Mouse (Mus musculus) retina, postnatal 1 day (tissue): ENCODE results near the gene Wwp2.

Source experiments
- DNase-seq: peaks from one replicate; pipeline ENCODE4 v3.0.0-alpha.2; 2012

Wwp2 gene

DNA sequence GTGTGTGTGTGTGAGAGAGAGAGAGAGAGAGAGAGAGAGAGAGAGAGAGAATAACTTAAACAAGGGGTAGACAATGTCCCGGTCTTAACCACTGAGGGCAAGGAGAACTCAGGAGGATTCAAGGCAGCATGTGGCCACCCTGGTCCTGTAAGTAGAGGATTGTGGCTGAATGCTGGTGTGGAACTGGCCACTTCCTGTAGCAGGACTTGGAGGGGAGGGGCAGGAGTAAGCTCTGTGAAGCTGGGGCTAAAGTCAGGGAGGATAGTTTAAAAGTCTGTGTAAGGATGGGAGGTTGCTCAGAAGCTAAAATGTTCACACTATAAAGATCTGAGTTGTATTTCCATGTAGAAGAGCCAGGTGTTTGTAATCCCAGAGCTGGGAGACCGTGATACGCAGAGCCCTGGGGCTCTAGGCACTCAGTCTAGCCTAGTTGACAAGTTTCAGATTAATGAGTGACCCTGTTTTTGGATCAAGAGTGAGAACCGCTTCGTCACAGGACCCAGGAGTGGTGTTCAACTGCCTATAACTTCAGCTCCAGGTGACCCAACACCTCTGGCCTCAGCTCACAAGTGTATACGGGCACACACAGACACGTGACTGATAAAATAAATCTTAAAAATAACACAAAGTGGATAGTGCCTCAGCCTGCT lies 135.4 kb downstream of the Wwp2 start:
- no peak for DNase-seq

DNA sequence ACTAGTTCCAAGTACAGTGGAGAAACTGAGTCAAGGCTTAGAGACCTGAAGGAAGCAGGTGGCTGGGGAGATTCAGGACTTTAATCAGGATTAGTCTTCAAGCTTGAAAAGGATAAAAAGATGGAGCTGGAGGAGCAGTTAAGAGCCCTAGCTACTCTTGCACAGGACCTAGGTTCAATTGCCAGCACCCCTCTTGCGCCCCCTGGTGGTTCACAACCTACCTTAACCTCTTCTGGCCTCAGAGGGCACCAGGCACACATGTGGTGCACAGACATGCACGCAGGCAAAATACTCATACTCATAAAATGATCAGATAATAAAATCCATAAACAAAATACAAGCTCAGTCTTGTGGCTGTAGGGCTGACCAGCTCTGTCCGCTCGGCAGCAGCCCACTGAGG lies 136.3 kb downstream of the Wwp2 start:
- DNase-seq: peak; percentile 69

DNA sequence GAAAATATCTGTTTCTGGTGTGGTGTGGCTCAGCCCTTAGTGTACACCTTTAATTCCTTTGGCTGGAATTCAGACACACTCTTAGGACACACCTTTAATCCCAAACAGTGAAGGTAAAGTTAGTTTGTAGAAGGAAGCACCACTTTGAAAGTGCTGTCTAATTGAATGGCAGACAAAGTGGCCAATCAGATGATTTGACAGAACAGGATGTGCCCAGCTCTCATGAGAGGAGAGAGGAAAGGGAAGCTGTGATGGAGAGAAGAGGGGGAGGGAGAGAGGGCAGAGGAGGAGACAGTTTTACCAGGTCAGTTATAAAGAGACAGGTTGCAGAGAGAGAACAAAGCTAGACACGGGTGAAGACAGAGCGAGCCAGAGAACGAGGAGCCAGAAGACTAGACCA lies 138.6 kb downstream of the Wwp2 start:
- DNase-seq: peak; percentile 24

DNA sequence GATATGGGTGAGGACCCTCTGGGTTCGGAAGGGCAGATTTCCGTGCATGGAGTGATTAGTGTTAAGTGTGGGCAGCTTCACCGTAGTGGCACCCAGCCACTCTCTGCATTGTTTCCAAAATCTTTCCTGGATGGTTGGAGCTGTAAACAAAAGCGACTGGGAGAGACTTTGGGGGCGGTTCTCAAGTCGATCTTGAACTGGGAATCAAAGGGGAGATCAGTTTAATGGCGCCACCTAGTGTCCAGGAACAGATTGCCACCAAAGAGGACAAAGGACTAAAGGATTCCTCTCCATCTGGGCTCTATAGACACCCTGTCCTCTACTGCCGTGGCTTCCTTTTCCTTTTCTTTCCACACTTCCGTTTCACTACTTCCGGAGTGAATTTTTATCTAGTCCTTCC lies 140.5 kb downstream of the Wwp2 start:
- DNase-seq: peak; percentile 96

DNA sequence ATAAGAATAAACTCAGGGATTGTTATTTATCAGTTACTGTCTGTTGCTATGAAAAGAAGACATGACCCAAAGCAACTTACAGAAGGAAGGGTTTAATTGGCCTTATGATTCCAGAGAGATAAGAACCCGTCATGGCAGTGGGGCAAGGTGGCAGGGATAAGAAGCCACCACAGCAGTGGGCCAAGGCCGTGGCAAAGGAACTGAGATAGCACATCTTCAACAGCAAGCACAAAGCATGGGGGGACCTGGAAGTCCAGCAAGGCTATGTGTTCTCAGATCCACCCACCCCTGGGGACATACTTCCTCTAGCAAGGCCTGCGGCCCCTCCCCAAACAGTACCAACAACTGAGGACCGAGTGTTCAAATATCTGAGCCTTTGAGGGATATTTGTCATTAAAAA lies 141.5 kb downstream of the Wwp2 start:
- DNase-seq: no peak

DNA sequence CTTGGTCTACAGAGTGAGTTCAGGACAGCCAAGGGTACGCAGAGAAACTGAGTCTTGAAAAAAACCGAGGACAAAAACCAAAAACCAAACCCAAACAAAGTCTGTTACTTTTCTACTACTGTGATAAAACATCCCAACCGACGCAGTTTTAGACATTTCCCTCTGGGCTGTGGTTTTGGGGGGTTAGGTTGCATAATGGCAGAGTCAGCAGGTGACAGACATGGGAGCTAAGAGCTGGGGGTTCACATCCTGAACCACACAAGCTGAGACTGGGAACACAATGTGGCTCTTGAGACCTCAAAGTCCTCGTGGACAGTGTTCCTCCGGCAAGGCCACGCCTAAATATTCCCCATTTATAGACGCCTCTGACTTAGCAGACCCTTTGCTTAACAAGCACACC lies 142.0 kb downstream of the Wwp2 start:
- DNase-seq: no peak

DNA sequence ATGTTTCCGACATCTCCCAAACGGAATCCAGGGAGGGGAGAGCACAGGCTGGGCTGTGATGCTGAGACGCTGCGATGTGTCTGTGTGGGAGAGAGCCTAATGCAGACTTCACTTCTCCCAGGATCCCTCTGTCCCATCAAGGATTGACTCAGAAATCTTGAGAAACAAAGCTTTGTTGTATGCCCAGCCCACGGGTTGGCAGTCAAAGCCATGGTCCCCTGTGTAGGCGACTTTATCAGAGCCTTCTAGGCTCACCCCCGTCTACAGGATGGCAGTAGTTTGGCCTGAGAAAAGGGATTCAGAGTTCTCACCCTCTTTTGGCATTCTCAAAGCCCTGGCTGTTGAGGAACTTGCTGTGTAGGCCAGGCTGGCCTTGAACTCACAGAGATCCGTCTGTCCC lies 142.4 kb downstream of the Wwp2 start:
- no peak for DNase-seq

DNA sequence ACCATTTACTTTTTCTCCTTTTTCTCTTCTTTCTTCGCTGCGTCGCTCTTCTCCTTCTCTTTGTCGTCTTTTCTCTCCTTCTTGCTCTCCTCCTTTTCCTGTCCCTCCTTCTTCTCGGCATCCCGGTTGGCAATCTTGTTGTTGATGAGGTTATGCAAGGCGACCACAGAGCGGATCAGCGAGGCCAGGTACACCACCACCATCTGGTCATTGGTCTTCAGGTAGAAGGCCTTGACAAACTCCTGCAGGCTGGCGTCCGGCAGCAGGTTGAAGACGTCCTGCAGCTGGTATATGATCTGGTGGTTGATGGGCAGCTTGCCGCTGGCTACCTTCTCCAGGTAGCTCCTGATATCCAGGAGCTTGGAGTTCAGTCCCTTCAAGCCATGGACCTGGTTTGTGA lies 144.7 kb downstream of the Wwp2 start:
- no peak for DNase-seq

DNA sequence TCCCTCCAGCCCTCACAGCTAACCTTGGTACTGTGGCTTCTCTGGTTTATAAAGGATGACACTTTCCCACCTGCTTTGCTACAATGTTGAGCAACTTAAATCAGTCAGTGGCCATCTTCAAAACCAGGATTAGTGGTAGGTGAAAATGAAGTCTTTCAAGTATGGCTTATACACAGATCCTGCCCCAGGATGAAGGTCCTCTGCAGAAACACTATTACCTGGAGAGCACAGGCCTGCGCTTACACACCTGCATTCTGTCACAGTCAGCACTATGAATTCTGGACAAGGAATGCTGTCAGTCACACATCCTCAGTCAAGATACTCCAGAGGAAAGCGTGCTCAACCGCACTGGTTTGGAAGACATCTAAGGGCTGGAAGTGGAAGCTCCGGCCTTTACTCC lies 145.4 kb downstream of the Wwp2 start:
- no peak for DNase-seq

DNA sequence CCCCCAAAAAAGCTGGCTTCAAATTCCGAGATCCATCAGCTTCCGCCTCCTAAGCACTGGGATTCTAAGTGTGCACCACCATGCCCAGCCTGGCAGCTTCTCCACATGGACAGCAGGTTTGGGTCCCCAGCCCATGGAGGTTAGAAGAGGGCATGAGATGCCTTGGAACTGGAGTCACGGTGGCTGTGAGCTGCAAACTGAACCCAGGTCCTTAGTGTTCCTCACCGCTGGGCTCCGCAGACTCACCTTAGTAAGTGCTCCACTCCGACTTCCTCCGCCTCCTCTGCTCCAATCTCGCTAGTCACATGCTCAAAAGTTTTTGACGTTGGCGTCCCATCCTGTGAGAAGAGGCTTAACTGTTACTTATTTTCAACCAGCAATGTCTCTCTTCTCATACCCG lies 146.0 kb downstream of the Wwp2 start:
- no peak for DNase-seq

DNA sequence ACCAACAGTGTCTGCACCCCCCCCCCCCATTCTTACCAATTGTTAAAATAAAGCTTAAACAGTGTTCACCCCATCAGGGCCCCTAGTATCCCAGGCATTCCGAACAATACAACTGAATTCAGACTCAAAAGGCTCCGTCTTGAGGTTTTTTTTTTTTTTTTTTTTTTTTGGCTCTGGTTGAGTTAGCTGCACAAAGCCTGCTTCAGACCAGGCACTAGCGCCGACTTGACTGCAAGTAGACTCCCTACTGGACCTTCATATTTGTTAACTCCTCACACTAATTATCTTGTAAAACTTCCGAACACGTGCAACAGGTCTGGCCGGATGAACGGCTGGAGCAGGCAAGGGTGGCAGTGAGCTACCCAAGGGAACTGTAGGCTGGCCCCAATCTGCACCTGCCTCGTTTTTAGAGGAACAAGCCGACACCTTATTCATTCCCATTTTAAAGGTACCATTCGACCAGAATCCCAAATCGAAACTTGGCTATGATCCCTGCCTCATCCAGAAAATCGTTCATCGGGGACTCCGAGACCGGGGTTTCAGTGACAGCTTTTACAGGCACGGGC lies 151.3 kb downstream of the Wwp2 start:
- no peak for DNase-seq

DNA sequence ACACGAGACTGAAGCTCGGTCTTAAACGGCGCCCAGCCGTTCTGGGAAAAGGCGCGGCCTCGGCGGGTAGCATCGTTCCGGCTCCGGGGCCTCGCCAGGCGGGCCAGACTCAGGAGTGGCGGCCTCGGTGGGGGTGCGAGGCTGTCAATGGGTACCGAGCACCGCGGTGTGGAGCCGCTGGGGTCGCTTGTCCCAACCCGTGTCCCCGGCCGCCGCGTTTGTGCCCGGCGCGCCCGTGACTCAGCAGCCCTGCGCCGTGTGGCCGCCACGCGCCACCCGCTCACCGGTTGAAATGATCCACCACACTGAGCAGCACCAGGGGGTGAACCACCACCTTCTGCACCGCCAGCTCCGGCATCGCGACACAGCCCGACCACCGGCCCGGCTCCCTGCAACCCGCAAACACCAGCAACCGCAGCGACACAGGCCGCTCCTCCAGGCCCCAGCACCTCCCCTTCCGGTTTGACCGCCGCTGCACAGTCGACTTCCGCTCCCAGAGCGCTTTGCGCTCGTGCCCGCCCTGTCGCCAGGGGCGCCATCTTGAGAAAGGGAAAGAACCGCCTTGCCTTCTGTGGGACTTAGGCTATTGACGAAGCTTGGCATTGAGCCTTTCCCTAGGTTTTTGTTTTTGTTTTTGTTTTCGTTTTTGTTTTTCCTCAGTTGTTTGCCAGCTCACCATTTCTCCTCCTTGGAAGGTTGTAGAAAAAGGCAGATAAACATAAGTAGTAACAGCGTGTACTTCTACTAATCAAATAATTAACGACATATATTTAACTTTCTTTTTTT lies 152.0 kb downstream of the Wwp2 start, which contains the start of gene Psmd7:
Psmd7 (minus strand) TSS at position 470 of the 786 bp plus-strand sequence.
- DNase-seq: peak; percentile 97

DNA sequence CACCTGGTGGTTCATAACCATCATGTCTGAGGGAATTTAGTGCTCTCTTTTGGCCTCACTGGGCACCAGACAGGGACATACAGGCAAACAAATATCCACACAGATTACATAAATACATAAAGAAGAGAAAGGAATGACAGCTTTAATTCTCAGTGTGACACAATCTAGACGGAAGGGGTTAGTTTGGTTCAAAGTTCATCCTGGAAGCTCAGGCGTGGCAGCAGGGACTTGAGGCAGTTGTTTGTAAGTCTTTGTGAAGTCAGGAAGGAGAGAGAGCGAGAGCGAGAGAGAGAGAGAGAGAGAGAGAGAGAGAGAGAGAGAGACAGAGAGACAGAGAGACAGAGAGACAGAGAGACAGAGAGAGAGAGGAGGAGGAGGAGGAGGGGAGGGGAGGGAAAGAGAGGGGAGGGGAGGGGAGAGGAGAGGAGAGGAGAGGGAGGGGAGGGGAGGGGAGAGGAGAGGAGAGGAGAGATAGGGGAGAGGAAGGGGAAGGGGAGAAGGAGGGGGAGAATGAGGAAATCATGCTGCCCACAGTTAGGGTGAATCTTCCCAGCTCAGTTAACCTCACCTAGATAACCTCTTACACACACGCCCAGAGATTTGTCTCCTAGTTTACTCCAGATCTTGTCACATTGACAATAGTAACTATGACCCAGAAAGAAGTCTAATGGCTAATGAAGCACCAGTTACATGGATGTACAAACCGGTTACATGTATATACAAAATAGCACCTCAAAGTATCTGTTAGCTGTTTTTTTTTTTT lies 158.0 kb downstream of the Wwp2 start:
- no peak for DNase-seq

DNA sequence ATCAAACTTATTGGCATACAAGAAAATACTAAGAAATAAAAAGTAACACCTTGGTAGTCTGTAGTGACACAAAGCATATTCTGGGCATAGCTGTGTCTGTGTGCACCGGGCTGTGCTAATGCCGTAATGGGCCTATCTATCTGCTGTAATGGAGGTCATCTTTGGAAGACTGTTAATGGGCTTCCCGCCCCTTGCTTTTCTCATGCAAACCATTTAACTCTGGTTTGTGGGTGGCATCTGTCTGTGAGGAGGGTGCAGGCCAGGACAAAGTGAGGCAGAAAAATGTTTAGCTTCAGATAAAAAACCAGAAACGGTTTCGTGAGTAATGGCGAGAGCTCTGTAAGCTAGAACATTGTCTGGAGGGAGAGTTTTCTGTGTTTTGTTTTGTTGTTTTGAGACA lies 158.7 kb downstream of the Wwp2 start:
- peak; percentile 33 for DNase-seq

DNA sequence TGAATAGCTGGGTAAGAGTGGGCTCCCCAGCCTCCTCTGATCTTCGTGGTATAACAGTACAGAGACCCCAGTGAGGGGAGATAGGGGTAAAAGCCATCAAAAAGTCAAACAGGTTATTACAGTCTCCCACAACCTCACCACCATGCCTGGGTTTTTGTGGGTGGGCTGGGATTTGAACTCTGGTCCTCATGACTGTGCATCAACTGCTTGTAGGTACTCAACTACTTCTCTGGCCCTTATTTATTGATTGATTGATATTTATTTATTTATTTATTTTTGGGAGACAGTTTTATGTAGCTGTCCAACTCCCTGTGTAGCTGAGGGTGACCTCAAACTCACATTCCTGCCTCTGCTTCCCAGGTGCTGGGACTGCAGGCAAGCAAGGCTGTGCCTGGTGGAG lies 161.6 kb downstream of the Wwp2 start:
- DNase-seq: no peak

DNA sequence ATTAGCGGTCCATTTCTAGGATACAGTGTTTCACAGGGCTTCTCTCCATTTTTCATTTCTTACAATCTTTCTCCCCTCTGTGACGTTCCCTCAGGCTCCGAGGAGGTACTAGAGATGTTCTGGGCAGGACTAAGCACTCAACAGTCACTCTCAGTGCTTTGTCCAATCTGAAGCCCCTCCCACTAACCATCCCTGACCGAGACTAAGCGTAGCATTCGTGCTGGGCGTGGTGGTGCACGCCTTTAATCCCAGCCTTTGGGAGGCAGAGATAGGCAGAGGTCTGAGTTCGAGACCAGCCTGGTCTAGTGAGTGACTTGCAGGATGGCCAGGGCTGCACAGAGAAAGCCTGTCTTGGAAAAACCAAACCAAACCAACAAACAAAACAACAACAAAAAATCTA lies 163.5 kb downstream of the Wwp2 start:
- DNase-seq: no peak

DNA sequence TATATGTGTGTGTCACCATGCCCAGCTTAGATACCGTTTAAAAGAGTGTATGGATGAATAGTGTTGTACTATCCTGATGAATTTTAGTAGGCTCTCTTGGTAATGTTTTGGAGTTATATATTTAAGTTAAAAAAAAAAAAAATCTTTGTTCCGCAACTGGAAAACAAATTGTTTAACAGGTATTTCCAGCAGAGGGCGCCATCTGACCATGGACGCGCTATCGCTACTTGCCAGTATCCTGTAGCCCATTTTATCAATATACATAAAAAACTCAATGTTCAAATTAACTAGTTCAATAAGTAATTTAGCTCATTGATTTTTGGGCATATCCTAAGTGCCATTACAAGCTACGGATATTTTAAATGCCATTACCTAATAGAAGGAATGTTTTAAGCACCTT lies 166.9 kb downstream of the Wwp2 start:
- DNase-seq: peak; percentile 77
